Mouse (Mus musculus): ENCODE data around the gene Vstm5. TPM values are rescaled to one million over a fixed set of nuclear protein-coding genes. Genes with fewer than 3 reads are reported as not detected.
"Not testable (repeated sequence)": the region's sequence is repeated elsewhere in the genome, so short reads cannot be mapped to it uniquely, and the experiment has no call there.

Vstm5 gene
- polyA plus RNA-seq, 1 experiment from 2014 or later, result 8.7 TPM

DNA sequence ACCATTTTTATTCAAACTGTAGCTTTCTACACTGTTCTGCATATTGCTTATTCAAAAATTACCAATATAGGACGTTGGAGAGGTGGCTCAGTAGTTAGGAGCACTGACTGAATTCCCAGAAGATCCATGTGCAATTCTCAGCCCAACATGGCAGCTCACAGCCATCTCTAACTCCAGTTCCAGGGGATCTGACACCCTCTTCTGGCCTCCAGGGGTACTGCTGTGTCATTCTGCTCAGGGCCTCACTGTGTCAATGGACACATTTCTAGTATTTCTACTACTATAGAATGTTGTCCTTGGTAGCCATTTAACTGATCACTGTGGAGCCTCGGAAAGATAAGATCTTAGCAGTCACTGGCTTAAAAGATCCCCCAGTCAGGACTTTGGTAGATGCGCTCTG, 46.6 kb downstream of the Vstm5 start:
- WGBS, result 67% methylated on average over 3 of the region's 3 CpGs
- Histone ChIP-seq H3K27me3 (ENCODE audit: insufficient read depth, low read length) (no peaks in the 10 kb centered on the region), H3K4me2 (replicated peaks; ENCODE audit: low read depth, low read length) (no peak overlapping the region), H3K9me3 (ENCODE audit: low read length) (no peaks in the 10 kb centered on the region), H3K27ac (ENCODE audit: low read length) (no peak overlapping the region), H3K4me1 (ENCODE audit: insufficient read depth, low read length) (peaks cover 6% of the 10 kb centered on the region), H3K9ac (replicated peaks; ENCODE audit: low read length) (no peak overlapping the region), H3K36me3 (ENCODE audit: insufficient read depth, low read length) (peaks cover 4% of the 10 kb centered on the region; the same call in 1 of the 2 replicates), H3K4me3 (ENCODE audit: low read length) (no peak overlapping the region)
- ATAC-seq (ENCODE audit: low FRiP score, low TSS enrichment), result no peak

DNA sequence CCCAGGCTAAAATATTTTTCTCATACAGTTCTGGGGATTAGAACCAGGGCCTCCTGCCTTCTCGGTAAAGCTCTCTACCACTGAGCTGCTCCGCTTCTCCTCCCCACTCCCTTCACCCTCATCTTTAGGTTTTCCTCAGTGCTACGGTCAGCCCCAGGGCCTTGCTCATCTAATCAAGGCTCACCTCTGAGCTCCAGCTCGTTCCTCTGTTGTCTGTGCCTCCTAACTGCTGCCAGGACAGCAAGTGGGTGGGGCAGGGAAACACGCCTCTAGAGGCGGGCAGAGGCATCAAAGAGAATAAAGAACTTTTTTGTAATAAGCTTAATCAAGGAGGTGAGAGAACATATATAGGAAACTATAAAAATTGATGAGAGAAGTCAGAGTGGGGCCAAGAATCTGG, 49.0 kb downstream of the Vstm5 start:
- H3K36me3 ChIP-seq (ENCODE audit: insufficient read depth, low read length), result peaks cover 12% of the 10 kb centered on the region; the same call in 1 of the 2 replicates
- no peak overlapping the region for H3K4me3 ChIP-seq (ENCODE audit: low read length)
- H3K4me1 ChIP-seq (ENCODE audit: insufficient read depth, low read length), result no peaks in the 10 kb centered on the region
- H3K27ac ChIP-seq (ENCODE audit: low read length), result no peak overlapping the region
- H3K9me3 ChIP-seq (ENCODE audit: low read length), result no peaks in the 10 kb centered on the region
- ATAC-seq (ENCODE audit: low FRiP score, low TSS enrichment), result no peak
- H3K27me3 ChIP-seq (ENCODE audit: insufficient read depth, low read length), result no peaks in the 10 kb centered on the region
- WGBS, result 63% methylated on average over 6 of the region's 6 CpGs
- no peak overlapping the region for H3K4me2 ChIP-seq (replicated peaks; ENCODE audit: low read depth, low read length)
- no peak overlapping the region for H3K9ac ChIP-seq (replicated peaks; ENCODE audit: low read length)

DNA sequence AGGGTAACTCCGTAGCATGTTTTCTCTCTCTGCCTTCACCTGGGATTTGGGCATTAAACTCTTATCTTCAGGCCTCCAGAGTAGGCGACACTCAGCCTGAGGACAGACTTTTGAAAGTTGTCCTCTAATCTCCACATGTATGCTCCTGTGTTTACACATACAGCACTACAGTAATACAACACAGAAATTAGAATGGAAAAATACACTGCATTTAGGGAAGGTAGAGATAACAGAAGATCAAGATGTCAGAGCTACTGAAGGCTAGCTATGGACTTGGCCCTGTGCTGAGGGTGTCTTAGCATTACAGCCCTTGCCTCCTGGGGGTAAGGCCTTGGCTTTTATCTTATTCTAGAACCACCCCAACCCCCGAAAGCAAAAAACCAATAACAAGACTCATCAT, 49.6 kb downstream of the Vstm5 start:
- Histone ChIP-seq H3K9me3 (ENCODE audit: low read length) (no peaks in the 10 kb centered on the region), H3K4me1 (ENCODE audit: insufficient read depth, low read length) (no peaks in the 10 kb centered on the region), H3K27me3 (ENCODE audit: insufficient read depth, low read length) (no peaks in the 10 kb centered on the region), H3K4me2 (replicated peaks; ENCODE audit: low read depth, low read length) (no peak overlapping the region), H3K4me3 (ENCODE audit: low read length) (no peak overlapping the region), H3K9ac (replicated peaks; ENCODE audit: low read length) (no peak overlapping the region), H3K27ac (ENCODE audit: low read length) (no peak overlapping the region), H3K36me3 (ENCODE audit: insufficient read depth, low read length) (peaks cover 13% of the 10 kb centered on the region; the same call in 1 of the 2 replicates)
- no peak for ATAC-seq (ENCODE audit: low FRiP score, low TSS enrichment)
- WGBS, result 83% methylated on average over 3 of the region's 3 CpGs

DNA sequence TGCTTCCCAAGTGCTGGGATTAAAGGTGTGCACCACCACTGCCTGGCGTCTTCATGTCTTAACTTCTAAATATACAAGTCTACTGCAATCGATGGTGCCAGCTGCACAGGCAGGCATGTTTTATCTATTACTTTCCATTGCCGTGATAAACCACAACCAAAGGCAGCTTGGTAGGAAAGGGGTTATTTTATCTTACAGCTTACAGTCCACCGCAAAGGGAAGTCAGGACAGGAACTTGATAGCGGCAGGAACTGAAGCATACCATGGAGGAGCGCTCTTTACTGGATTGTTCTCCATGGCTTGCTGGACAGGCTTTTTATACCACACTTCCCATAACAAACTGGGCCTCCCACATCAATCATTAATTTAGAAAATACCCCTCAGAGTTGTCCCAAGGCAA, 50.4 kb downstream of the Vstm5 start:
- H3K4me1 ChIP-seq (ENCODE audit: insufficient read depth, low read length), result no peaks in the 10 kb centered on the region
- no peak overlapping the region for H3K4me3 ChIP-seq (ENCODE audit: low read length)
- no peak overlapping the region for H3K27ac ChIP-seq (ENCODE audit: low read length)
- H3K36me3 ChIP-seq (ENCODE audit: insufficient read depth, low read length), result peaks cover 13% of the 10 kb centered on the region; the same call in 1 of the 2 replicates
- no peak overlapping the region for H3K4me2 ChIP-seq (replicated peaks; ENCODE audit: low read depth, low read length)
- 72% methylated on average over 6 of the region's 6 CpGs for WGBS
- no peaks in the 10 kb centered on the region for H3K9me3 ChIP-seq (ENCODE audit: low read length)
- ATAC-seq (ENCODE audit: low FRiP score, low TSS enrichment), result no peak
- H3K27me3 ChIP-seq (ENCODE audit: insufficient read depth, low read length), result no peaks in the 10 kb centered on the region
- H3K9ac ChIP-seq (replicated peaks; ENCODE audit: low read length), result no peak overlapping the region

DNA sequence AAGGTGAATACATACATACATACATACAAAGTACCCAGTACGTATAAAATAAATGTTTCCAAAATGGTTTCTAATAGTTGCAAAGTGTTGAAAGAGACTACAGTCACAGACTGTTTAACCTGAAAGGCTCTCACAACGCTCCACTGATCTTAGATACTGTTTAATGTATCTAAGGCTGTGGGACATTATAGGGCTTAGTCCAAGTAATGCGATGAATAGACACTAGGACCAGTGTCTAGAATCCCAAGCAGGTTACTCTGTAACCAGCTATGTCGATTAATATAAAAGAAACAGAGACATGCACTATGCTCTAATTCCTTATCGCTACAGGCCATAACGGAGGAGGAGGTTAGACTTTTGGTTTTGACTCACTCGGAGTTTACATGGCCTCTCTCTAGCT, 58.3 kb downstream of the Vstm5 start:
- no peak overlapping the region for H3K4me3 ChIP-seq (ENCODE audit: low read length)
- 0 out of 2 replicates have a peak, but pooled peaks cover 6% of the 10 kb centered on the region for H3K36me3 ChIP-seq (ENCODE audit: insufficient read depth, low read length)
- peak overlapping the region; percentile 73 for H3K27ac ChIP-seq (ENCODE audit: low read length)
- H3K4me1 ChIP-seq (ENCODE audit: insufficient read depth, low read length), result peaks cover 9% of the 10 kb centered on the region; the same call in 1 of the 2 replicates
- ATAC-seq (ENCODE audit: low FRiP score, low TSS enrichment), result peak; percentile 87
- no peaks in the 10 kb centered on the region for H3K9me3 ChIP-seq (ENCODE audit: low read length)
- H3K4me2 ChIP-seq (replicated peaks; ENCODE audit: low read depth, low read length), result no peak overlapping the region
- H3K27me3 ChIP-seq (ENCODE audit: insufficient read depth, low read length), result no peaks in the 10 kb centered on the region
- no peak overlapping the region for H3K9ac ChIP-seq (replicated peaks; ENCODE audit: low read length)
- 71% methylated on average over 7 of the region's 7 CpGs for WGBS

DNA sequence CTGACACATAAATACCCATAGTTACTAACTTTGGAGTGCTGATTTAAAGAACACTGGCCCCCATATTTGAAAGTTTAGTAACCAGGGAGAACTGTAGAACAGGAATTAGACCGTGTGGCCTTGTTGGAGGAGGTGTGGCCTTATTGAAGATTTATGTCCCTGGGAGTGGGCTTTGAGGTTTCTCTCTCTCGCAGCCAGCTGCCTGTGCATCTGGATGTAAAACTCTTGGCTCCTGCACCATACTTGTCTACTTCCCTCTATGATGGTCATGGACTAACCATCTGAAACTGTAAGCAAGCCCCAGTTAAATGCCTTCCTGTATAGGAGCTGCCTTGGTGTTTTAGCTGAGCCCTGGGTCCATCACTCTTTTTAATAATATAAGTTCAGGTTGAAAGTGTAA, 59.6 kb downstream of the Vstm5 start:
- no peak for ATAC-seq (ENCODE audit: low FRiP score, low TSS enrichment)
- H3K27ac ChIP-seq (ENCODE audit: low read length), result no peak overlapping the region
- no peaks in the 10 kb centered on the region for H3K9me3 ChIP-seq (ENCODE audit: low read length)
- H3K4me1 ChIP-seq (ENCODE audit: insufficient read depth, low read length), result peaks cover 13% of the 10 kb centered on the region; the same call in 1 of the 2 replicates
- no peak overlapping the region for H3K9ac ChIP-seq (replicated peaks; ENCODE audit: low read length)
- no peaks in the 10 kb centered on the region for H3K27me3 ChIP-seq (ENCODE audit: insufficient read depth, low read length)
- WGBS, result 8% methylated on average over 2 of the region's 2 CpGs
- H3K4me2 ChIP-seq (replicated peaks; ENCODE audit: low read depth, low read length), result no peak overlapping the region
- no peaks in the 10 kb centered on the region for H3K36me3 ChIP-seq (ENCODE audit: insufficient read depth, low read length)
- H3K4me3 ChIP-seq (ENCODE audit: low read length), result no peak overlapping the region

DNA sequence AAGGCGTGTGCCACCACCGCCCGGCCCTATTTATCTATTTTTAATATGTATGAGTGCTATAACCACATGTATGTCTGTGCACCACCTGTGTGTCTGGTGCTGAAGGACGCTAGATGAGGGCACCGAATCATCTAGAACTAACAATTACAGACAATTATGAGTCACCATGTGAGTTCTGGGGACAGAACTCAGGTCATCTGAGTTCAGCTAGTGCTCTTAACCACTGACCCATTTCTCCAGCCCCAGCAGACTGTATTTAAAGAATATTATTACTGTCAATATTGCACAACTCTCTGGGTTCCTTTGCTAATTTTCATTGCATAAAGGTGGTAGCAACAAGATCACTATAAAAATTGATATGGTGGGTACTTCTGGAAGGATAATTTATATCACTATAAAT, 61.2 kb downstream of the Vstm5 start:
- Histone ChIP-seq H3K27ac (ENCODE audit: low read length) (no peak overlapping the region), H3K4me1 (ENCODE audit: insufficient read depth, low read length) (peaks cover 13% of the 10 kb centered on the region; the same call in 1 of the 2 replicates), H3K27me3 (ENCODE audit: insufficient read depth, low read length) (no peaks in the 10 kb centered on the region), H3K4me3 (ENCODE audit: low read length) (no peak overlapping the region), H3K9ac (replicated peaks; ENCODE audit: low read length) (no peak overlapping the region), H3K9me3 (ENCODE audit: low read length) (no peaks in the 10 kb centered on the region), H3K36me3 (ENCODE audit: insufficient read depth, low read length) (no peaks in the 10 kb centered on the region), H3K4me2 (replicated peaks; ENCODE audit: low read depth, low read length) (no peak overlapping the region)
- WGBS, result 94% methylated on average over 5 of the region's 5 CpGs
- ATAC-seq (ENCODE audit: low FRiP score, low TSS enrichment), result no peak

DNA sequence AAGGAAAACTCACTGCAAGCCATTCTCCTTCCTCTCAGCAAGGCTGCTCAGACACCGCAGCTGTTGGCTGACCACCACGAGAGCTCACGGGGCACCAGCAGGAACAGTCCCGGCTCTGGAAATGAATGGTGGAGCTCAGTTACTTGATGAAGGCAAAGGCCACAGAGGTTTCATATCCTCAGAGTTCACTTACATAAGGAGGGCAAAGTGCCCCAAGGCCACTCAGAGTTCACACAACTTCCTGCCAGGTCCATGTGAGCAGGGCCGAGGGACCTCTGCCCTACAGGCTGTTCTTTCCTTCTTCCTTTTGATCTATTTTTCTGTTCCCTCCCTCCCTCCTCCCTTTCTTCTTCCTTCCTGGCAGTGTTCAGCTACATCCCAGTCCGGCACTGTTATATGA, 62.6 kb downstream of the Vstm5 start:
- Histone ChIP-seq H3K27ac (ENCODE audit: low read length) (peak overlapping the region; percentile 80), H3K4me3 (ENCODE audit: low read length) (peak overlapping the region; percentile 19; the same call in 1 of the 2 replicates), H3K27me3 (ENCODE audit: insufficient read depth, low read length) (no peaks in the 10 kb centered on the region), H3K36me3 (ENCODE audit: insufficient read depth, low read length) (no peaks in the 10 kb centered on the region), H3K4me2 (replicated peaks; ENCODE audit: low read depth, low read length) (peak overlapping the region; percentile 26; the same call in 1 of the 2 replicates), H3K4me1 (ENCODE audit: insufficient read depth, low read length) (peaks cover 13% of the 10 kb centered on the region; the same call in 1 of the 2 replicates), H3K9me3 (ENCODE audit: low read length) (no peaks in the 10 kb centered on the region), H3K9ac (replicated peaks; ENCODE audit: low read length) (peak overlapping the region; percentile 41; the same call in 1 of the 2 replicates)
- ATAC-seq (ENCODE audit: low FRiP score, low TSS enrichment), result peak; percentile 41; the same call in 1 of the 2 replicates
- WGBS, result 10% methylated on average over 6 of the region's 6 CpGs

DNA sequence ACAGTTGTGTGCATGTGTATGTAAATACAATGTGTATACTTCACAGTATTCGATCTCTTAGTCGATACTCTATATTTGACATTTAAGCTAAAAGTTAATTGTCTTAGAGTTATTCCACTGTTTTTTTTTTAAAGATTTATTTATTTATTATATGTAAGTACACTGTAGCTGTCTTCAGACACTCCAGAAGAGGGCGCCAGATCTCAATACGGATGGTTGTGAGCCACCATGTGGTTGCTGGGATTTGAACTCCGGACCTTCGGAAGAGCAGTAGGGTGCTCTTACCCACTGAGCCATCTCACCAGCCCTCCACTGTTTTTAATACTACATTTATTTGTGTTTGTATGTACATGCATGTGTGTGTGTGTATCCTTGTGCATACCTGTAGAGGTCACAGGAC, 63.2 kb downstream of the Vstm5 start:
- H3K4me1 ChIP-seq (ENCODE audit: insufficient read depth, low read length), result peaks cover 14% of the 10 kb centered on the region
- not testable (repeated sequence) for H3K4me3 ChIP-seq (ENCODE audit: low read length); H3K36me3 ChIP-seq (ENCODE audit: insufficient read depth, low read length); H3K27ac ChIP-seq (ENCODE audit: low read length); H3K27me3 ChIP-seq (ENCODE audit: insufficient read depth, low read length); H3K4me2 ChIP-seq (replicated peaks; ENCODE audit: low read depth, low read length); H3K9me3 ChIP-seq (ENCODE audit: low read length); H3K9ac ChIP-seq (replicated peaks; ENCODE audit: low read length); ATAC-seq (ENCODE audit: low FRiP score, low TSS enrichment)
- WGBS, result 80% methylated on average over 6 of the region's 6 CpGs

DNA sequence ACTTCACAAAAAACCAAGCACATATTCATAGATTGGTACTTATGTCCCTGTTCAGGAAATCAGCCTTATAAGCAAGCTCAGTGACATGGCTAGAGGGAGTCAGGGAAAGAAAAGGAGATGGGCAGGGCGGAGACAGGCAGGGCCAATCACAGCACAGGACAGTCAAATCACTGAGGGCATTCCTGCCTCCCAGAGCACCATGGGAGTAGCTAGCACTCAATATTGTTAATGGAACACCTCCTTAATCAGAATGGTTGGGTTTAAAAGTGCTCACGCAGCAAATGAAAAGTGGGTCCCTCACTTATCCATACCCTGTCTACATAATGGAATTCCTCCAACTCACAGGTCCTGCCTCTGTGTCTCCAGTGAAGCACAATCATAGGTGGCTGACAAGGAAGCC, 64.0 kb downstream of the Vstm5 start:
- Histone ChIP-seq H3K4me3 (ENCODE audit: low read length) (no peak overlapping the region), H3K9me3 (ENCODE audit: low read length) (no peaks in the 10 kb centered on the region), H3K4me1 (ENCODE audit: insufficient read depth, low read length) (peaks cover 23% of the 10 kb centered on the region), H3K36me3 (ENCODE audit: insufficient read depth, low read length) (no peaks in the 10 kb centered on the region), H3K9ac (replicated peaks; ENCODE audit: low read length) (no peak overlapping the region), H3K27ac (ENCODE audit: low read length) (peak overlapping the region; percentile 3; the same call in 1 of the 2 replicates), H3K4me2 (replicated peaks; ENCODE audit: low read depth, low read length) (no peak overlapping the region), H3K27me3 (ENCODE audit: insufficient read depth, low read length) (no peaks in the 10 kb centered on the region)
- 74% methylated on average over 2 of the region's 2 CpGs for WGBS
- no peak for ATAC-seq (ENCODE audit: low FRiP score, low TSS enrichment)

All from kidney, embryonic 16.5 days (tissue).